Mouse (Mus musculus) liver, postnatal 0 days (tissue): Measurements from ENCODE around the gene Pmp22.

Source experiments
- CTCF ChIP-seq: sonication (generic); IDR thresholded peaks from 2 replicates; pipeline ENCODE4 v1.5.1; 2016; ENCODE audit warnings: antibody characterized with exemption, low read depth
- EP300 ChIP-seq: IDR thresholded peaks from 2 replicates; pipeline ENCODE4 v1.6.1; 2016; ENCODE audit warnings: antibody characterized with exemption, low read depth, mild to moderate bottlenecking

DNA sequence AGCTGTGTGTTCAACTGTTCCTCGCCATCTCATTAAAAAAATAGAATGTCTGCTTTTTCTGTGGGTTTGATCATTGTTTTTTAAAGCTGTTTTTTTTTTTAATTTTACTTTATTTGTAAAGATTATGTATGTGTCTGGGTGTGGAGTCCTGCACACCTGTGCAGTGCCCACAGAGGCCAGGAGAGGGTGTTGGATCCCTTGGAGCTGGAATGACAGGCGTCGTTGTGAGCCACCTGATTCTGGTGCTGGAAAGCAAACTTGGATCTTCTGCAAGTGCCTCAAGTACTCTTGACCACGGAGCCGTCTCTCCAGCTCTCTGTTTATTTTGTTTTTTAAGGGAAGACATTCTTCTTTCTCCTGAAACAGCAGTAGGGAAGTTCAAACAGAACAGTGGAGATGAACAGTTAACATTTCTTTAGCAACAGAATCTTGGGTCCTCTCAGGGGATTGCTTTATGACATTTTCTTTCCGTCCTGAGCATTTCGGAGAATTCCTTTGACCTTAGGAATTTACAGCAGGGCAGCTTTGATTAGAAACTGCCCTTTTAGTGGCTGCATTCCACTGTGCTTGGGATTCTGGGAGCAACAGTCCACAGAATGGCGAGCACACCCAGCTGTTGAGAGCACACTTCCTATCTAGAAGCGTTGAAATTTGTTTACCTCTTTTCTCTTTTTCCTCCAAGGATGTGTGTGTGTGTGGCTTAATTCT lies 39.9 kb downstream of the Pmp22 start:
- TF ChIP-seq CTCF (no peak), EP300 (no peak)
